Mouse (Mus musculus) bone marrow, adult 2 months (tissue): Measurements from ENCODE around the gene Fgfr2.

Source experiments
- CTCF ChIP-seq: fragments of 200-500 bp; IDR thresholded peaks from 2 replicates; pipeline ENCODE4 v1.5.1; 2011; ENCODE audit warnings: low read length, control low read depth; ENCODE audit not compliant: control insufficient read depth, insufficient read depth
- POLR2A ChIP-seq: fragments of 200-500 bp; IDR thresholded peaks from 2 replicates; pipeline ENCODE4 v1.6.1; 2011; ENCODE audit warnings: low read depth, mild to moderate bottlenecking, control low read depth, low read length, borderline replicate concordance; ENCODE audit not compliant: control insufficient read depth

- no peak for TF ChIP-seq CTCF
- no peak for TF ChIP-seq POLR2A
Observed at GRCm38 (mm10) chr7:132892806-132893205, 230.3 kb downstream of the Fgfr2 start.
